Mouse (Mus musculus) MEL (cell line): Measurements from ENCODE around the gene Arsb.
"Not testable (repeated sequence)": the region's sequence is repeated elsewhere in the genome, so short reads cannot be mapped to it uniquely, and the experiment has no call there.

ENCODE experiments used
- CTCF ChIP-seq, 3 experiments: IDR thresholded peaks in 2 of 3; conservative IDR thresholded peaks in 1 of 3; 2 replicates each; pipeline ENCODE4 v1.5.1; 2011 to 2012; ENCODE audit warnings: low read length in 3 of 3, low read depth in 2 of 3, mild to moderate bottlenecking in 2 of 3, improper control_type of control experiment in 1 of 3, inconsistent platforms in 1 of 3, mixed read lengths in 1 of 3, moderate library complexity in 1 of 3; ENCODE audit not compliant: control insufficient read depth in 1 of 3, insufficient read depth in 1 of 3, poor library complexity in 1 of 3, severe bottlenecking in 1 of 3
- ETS1 ChIP-seq: IDR thresholded peaks from 2 replicates; pipeline ENCODE4 v1.6.1; 2012; ENCODE audit warnings: low read depth, mild to moderate bottlenecking, inconsistent platforms, low read length, improper control_type of control experiment, moderate library complexity
- GATA1 ChIP-seq: IDR thresholded peaks from 2 replicates; pipeline ENCODE4 v1.6.1; 2011; ENCODE audit warnings: low read depth, low read length, improper control_type of control experiment
- MYB ChIP-seq: IDR thresholded peaks from 2 replicates; pipeline ENCODE4 v1.6.1; 2011; ENCODE audit warnings: mild to moderate bottlenecking, low read depth, low read length, improper control_type of control experiment
- POLR2A ChIP-seq, 2 experiments: IDR thresholded peaks; 2 replicates each; pipeline ENCODE4 v1.6.1; 2011 to 2012; ENCODE audit warnings: low read length in 2 of 2, mild to moderate bottlenecking in 2 of 2, control low read depth in 1 of 2, improper control_type of control experiment in 1 of 2, low read depth in 1 of 2, moderate library complexity in 1 of 2; ENCODE audit not compliant: control insufficient read depth in 1 of 2, insufficient read depth in 1 of 2, poor library complexity in 1 of 2
- TAL1 ChIP-seq: IDR thresholded peaks from 2 replicates; pipeline ENCODE4 v1.6.1; 2012; ENCODE audit warnings: mild to moderate bottlenecking, inconsistent platforms, low read length, moderate library complexity, mixed read lengths
- TCF12 ChIP-seq: IDR thresholded peaks from 2 replicates; pipeline ENCODE4 v1.6.1; 2014; ENCODE audit warnings: low read depth, mild to moderate bottlenecking, inconsistent platforms, low read length, improper control_type of control experiment, moderate library complexity
- ZC3H11A ChIP-seq: IDR thresholded peaks from 2 replicates; pipeline ENCODE4 v1.6.1; 2012; ENCODE audit warnings: low read depth, mild to moderate bottlenecking, inconsistent platforms, low read length, improper control_type of control experiment

GRCm38 (mm10) chr13:93810311-93810710, 38.9 kb downstream of the Arsb start:
- not testable (repeated sequence) for TF ChIP-seq ETS1; GATA1; CTCF (IDR thresholded peaks at IDR 0.05 in 2 of 3, conservative IDR thresholded peaks at IDR 0.05 in 1 of 3; ENCODE audit: control insufficient read depth in 1 of 3, insufficient read depth in 1 of 3, low read depth in 2 of 3, low read length in 3 of 3, poor library complexity in 1 of 3, severe bottlenecking in 1 of 3); TCF12; POLR2A (IDR thresholded peaks at IDR 0.05; ENCODE audit: control insufficient read depth in 1 of 2, insufficient read depth in 1 of 2, low read depth in 1 of 2, low read length in 2 of 2, poor library complexity in 1 of 2); MYB; ZC3H11A; TAL1
